Mouse (Mus musculus) mesoderm, embryonic 11.5 days (tissue): ENCODE data around the gene 4931422A03Rik.

Source experiments
- DNase-seq: peaks from one replicate; pipeline ENCODE4 v3.0.0-alpha.2; 2012; ENCODE audit warnings: low read depth, low spot score

4931422A03Rik gene

GRCm38 (mm10) chr2:103937670-103938069, 90.5 kb downstream of the 4931422A03Rik start:
- DNase-seq = no peak

- no peak for DNase-seq
Observed at GRCm38 (mm10) chr2:103936666-103937065, 91.5 kb downstream of the 4931422A03Rik start.

- no peak for DNase-seq
Observed at GRCm38 (mm10) chr2:103935691-103936435, 92.3 kb downstream of the 4931422A03Rik start.

GRCm38 (mm10) chr2:103934670-103935069, 93.5 kb downstream of the 4931422A03Rik start:
- no peak for DNase-seq

- no peak for DNase-seq
Observed at GRCm38 (mm10) chr2:103934270-103934669, 93.9 kb downstream of the 4931422A03Rik start.

GRCm38 (mm10) chr2:103932480-103932879, 95.7 kb downstream of the 4931422A03Rik start:
- DNase-seq = no peak

- no peak for DNase-seq
Observed at GRCm38 (mm10) chr2:103932025-103932424, 96.1 kb downstream of the 4931422A03Rik start.

- DNase-seq = no peak
Observed at GRCm38 (mm10) chr2:103931511-103931911, 96.7 kb downstream of the 4931422A03Rik start.

GRCm38 (mm10) chr2:103930306-103931019, 97.7 kb downstream of the 4931422A03Rik start:
- DNase-seq = peak; percentile 23

GRCm38 (mm10) chr2:103927610-103928145, 100.5 kb downstream of the 4931422A03Rik start:
- DNase-seq = no peak

- DNase-seq = no peak
Observed at GRCm38 (mm10) chr2:103926586-103927113, 101.5 kb downstream of the 4931422A03Rik start.

GRCm38 (mm10) chr2:103919488-103919887, 108.7 kb downstream of the 4931422A03Rik start:
- no peak for DNase-seq

GRCm38 (mm10) chr2:103918375-103918774, 109.8 kb downstream of the 4931422A03Rik start:
- no peak for DNase-seq

- DNase-seq = no peak
Observed at GRCm38 (mm10) chr2:103917375-103917774, 110.8 kb downstream of the 4931422A03Rik start.
